Mouse (Mus musculus): ENCODE measurements around the gene 4930519P11Rik. TPM values are rescaled to one million over a fixed set of nuclear protein-coding genes. Genes with fewer than 3 reads are reported as not detected.

The 4930519P11Rik gene
- total and polyA plus RNA-seq, 3 experiments = 1.5 TPM; not detected in 2

DNA sequence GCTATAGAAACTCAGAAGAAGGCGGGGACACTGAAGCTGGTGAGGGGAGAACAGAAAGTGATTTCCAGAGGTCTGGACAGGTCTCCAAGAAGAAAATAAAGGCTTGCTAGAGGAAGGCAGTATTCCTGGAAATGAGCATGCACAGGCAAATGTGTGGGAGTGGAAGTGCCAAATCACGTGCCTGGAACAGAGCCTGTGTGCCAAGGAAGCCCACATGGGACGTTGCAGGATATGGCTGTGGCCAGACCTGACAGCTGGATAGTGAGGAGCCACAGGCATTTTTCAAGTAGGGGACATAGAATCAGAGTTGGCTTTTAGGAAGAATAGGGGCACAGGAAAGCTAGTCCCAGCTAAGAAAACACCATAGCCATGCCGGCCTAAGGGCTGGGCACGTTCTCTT, 17.5 kb downstream of the 4930519P11Rik start:
- Histone ChIP-seq H3K9me3 (replicated peaks) (no peaks in the 10 kb centered on the region), H3K27me3 (ENCODE audit: insufficient read depth, low read length) (no peaks in the 10 kb centered on the region), H3K4me1 (ENCODE audit: insufficient read depth, low read depth, low read length) (no peaks in the 10 kb centered on the region), H3K36me3 (replicated peaks) (peaks cover 73% of the 10 kb centered on the region), H3K4me3 (ENCODE audit: low read depth, low read length) (no peak overlapping the region)
- no peak for DNase-seq (ENCODE audit: low spot score)
- ATAC-seq (ENCODE audit: extremely low read depth, insufficient number of reproducible peaks, low FRiP score, poor library complexity, severe bottlenecking) = no peak
- TF ChIP-seq TAL1 (conservative IDR thresholded peaks at IDR 0.05; ENCODE audit: low read depth, low read length) (no peak), GATA1 (IDR thresholded peaks at IDR 0.05; ENCODE audit: borderline replicate concordance, low read length) (no peak), GATA2 (IDR thresholded peaks at IDR 0.05; ENCODE audit: borderline replicate concordance, low read depth, low read length) (no peak), POLR2AphosphoS5 (IDR thresholded peaks at IDR 0.05; ENCODE audit: insufficient replicate concordance, low read depth, low read length) (no peak), CTCF (IDR thresholded peaks at IDR 0.05; ENCODE audit: low read depth, low read length) (no peak)

DNA sequence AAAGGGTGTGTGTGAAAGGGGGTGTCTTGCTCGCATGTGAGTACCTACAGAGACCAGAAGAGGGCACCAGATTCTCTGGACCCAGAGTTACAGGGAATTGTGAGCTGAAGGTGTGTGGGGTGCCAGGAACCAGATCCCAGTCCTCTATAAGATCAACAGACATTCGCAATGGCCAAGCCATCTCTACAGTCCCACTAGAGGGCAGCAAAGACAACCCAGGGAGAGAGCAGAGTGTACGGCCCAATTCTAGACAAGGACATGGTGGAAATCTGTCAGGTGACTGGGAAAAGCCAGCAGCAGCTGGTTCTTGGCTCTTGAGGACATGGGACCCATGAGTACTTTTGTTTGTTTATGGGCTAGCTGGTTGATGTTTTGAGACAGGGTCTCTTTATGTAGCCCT, 20.2 kb downstream of the 4930519P11Rik start:
- ATAC-seq (ENCODE audit: extremely low read depth, insufficient number of reproducible peaks, low FRiP score, poor library complexity, severe bottlenecking) (no peak), DNase-seq (ENCODE audit: low spot score) (no peak)
- H3K36me3 ChIP-seq (replicated peaks) = peaks cover 69% of the 10 kb centered on the region
- H3K9me3 ChIP-seq (replicated peaks) = no peaks in the 10 kb centered on the region
- H3K27me3 ChIP-seq (ENCODE audit: insufficient read depth, low read length) = no peaks in the 10 kb centered on the region
- H3K4me1 ChIP-seq (ENCODE audit: insufficient read depth, low read depth, low read length) = no peaks in the 10 kb centered on the region
- no peak overlapping the region for H3K4me3 ChIP-seq (ENCODE audit: low read depth, low read length)
- TF ChIP-seq GATA1 (IDR thresholded peaks at IDR 0.05; ENCODE audit: borderline replicate concordance, low read length) (no peak), TAL1 (conservative IDR thresholded peaks at IDR 0.05; ENCODE audit: low read depth, low read length) (no peak), CTCF (IDR thresholded peaks at IDR 0.05; ENCODE audit: low read depth, low read length) (peak; percentile 58), GATA2 (IDR thresholded peaks at IDR 0.05; ENCODE audit: borderline replicate concordance, low read depth, low read length) (no peak)

DNA sequence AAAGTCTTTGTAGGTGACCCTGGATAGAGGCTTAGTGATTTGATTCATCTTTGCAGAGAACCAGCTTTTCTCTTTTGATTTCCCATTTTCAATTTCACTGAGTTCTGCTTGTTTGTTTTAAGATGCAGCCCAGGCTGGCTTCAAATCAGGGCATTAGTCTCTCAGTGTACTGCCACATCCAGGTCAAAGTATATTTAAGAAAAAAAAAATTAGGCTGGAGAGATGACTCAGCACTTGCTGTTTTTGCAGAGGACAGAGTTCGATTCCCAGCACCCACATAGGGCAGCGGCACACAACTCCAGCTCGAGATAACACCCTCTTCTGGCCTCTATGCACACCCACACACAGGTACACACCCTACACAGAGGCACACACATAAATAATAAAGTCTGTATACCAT, 22.0 kb downstream of the 4930519P11Rik start:
- no peaks in the 10 kb centered on the region for H3K27me3 ChIP-seq (ENCODE audit: insufficient read depth, low read length)
- no peaks in the 10 kb centered on the region for H3K9me3 ChIP-seq (replicated peaks)
- DNase-seq (ENCODE audit: low spot score) = no peak
- H3K4me1 ChIP-seq (ENCODE audit: insufficient read depth, low read depth, low read length) = 0 out of 2 replicates have a peak, but pooled peaks cover 4% of the 10 kb centered on the region
- no peak for ATAC-seq (ENCODE audit: extremely low read depth, insufficient number of reproducible peaks, low FRiP score, poor library complexity, severe bottlenecking)
- H3K4me3 ChIP-seq (ENCODE audit: low read depth, low read length) = no peak overlapping the region
- no peak for TF ChIP-seq POLR2AphosphoS5 (IDR thresholded peaks at IDR 0.05; ENCODE audit: insufficient replicate concordance, low read depth, low read length)
- TF ChIP-seq TAL1 (conservative IDR thresholded peaks at IDR 0.05; ENCODE audit: low read depth, low read length) = no peak
- no peak for TF ChIP-seq GATA1 (IDR thresholded peaks at IDR 0.05; ENCODE audit: borderline replicate concordance, low read length)
- TF ChIP-seq CTCF (IDR thresholded peaks at IDR 0.05; ENCODE audit: low read depth, low read length) = no peak
- peaks cover 73% of the 10 kb centered on the region for H3K36me3 ChIP-seq (replicated peaks)

DNA sequence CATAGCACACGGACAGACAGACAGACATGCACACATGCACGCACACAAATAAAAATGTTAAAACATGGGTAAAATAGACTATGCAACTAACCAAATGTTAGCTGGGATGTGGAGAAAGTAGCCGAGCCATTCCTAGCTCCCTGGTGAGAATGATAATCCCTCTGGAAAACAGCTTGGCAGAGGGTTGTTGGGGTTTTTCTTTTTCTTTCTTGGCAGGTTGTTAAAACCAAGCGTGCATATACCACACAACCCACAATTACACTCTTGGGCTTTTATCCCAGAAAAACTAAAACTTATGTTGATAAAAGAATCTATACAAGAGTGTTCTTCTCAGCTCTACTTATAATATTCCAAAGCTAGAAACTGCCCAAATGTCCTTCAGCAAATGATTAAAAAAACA, 24.2 kb downstream of the 4930519P11Rik start:
- Histone ChIP-seq H3K27me3 (ENCODE audit: insufficient read depth, low read length) (no peaks in the 10 kb centered on the region), H3K36me3 (replicated peaks) (peaks cover 56% of the 10 kb centered on the region), H3K4me3 (ENCODE audit: low read depth, low read length) (no peak overlapping the region), H3K9me3 (replicated peaks) (no peaks in the 10 kb centered on the region), H3K4me1 (ENCODE audit: insufficient read depth, low read depth, low read length) (peaks cover 15% of the 10 kb centered on the region)
- no peak for ATAC-seq (ENCODE audit: extremely low read depth, insufficient number of reproducible peaks, low FRiP score, poor library complexity, severe bottlenecking)
- no peak for DNase-seq (ENCODE audit: low spot score)
- TF ChIP-seq TAL1 (conservative IDR thresholded peaks at IDR 0.05; ENCODE audit: low read depth, low read length) = no peak
- no peak for TF ChIP-seq CTCF (IDR thresholded peaks at IDR 0.05; ENCODE audit: low read depth, low read length)
- no peak for TF ChIP-seq GATA2 (IDR thresholded peaks at IDR 0.05; ENCODE audit: borderline replicate concordance, low read depth, low read length)
- TF ChIP-seq GATA1 (IDR thresholded peaks at IDR 0.05; ENCODE audit: borderline replicate concordance, low read length) = no peak
- TF ChIP-seq POLR2AphosphoS5 (IDR thresholded peaks at IDR 0.05; ENCODE audit: insufficient replicate concordance, low read depth, low read length) = no peak

DNA sequence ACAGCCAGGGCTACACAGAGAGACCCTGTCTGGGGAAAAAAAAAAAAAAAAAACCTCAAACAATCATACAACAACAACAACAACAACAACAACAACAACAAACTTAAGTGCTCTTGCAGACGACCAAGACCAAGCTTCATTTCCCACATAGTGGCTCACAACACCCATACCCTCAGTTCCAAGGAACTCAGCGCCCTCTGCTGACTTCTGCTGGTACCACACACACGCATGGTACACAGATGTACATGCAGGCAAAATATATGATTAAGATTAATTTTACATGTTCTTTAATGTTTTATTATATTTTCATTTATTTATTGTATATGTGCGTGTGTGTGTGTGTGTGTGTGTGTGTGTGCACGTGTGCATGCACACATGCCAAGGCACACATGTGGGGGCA, 26.8 kb downstream of the 4930519P11Rik start:
- no peak overlapping the region for H3K4me3 ChIP-seq (ENCODE audit: low read depth, low read length)
- peaks cover 32% of the 10 kb centered on the region for H3K36me3 ChIP-seq (replicated peaks)
- no peak for ATAC-seq (ENCODE audit: extremely low read depth, insufficient number of reproducible peaks, low FRiP score, poor library complexity, severe bottlenecking)
- peaks cover 36% of the 10 kb centered on the region for H3K4me1 ChIP-seq (ENCODE audit: insufficient read depth, low read depth, low read length)
- DNase-seq (ENCODE audit: low spot score) = no peak
- no peaks in the 10 kb centered on the region for H3K9me3 ChIP-seq (replicated peaks)
- no peaks in the 10 kb centered on the region for H3K27me3 ChIP-seq (ENCODE audit: insufficient read depth, low read length)
- no peak for TF ChIP-seq TAL1 (conservative IDR thresholded peaks at IDR 0.05; ENCODE audit: low read depth, low read length)
- no peak for TF ChIP-seq GATA2 (IDR thresholded peaks at IDR 0.05; ENCODE audit: borderline replicate concordance, low read depth, low read length)
- TF ChIP-seq CTCF (IDR thresholded peaks at IDR 0.05; ENCODE audit: low read depth, low read length) = peak; percentile 54

DNA sequence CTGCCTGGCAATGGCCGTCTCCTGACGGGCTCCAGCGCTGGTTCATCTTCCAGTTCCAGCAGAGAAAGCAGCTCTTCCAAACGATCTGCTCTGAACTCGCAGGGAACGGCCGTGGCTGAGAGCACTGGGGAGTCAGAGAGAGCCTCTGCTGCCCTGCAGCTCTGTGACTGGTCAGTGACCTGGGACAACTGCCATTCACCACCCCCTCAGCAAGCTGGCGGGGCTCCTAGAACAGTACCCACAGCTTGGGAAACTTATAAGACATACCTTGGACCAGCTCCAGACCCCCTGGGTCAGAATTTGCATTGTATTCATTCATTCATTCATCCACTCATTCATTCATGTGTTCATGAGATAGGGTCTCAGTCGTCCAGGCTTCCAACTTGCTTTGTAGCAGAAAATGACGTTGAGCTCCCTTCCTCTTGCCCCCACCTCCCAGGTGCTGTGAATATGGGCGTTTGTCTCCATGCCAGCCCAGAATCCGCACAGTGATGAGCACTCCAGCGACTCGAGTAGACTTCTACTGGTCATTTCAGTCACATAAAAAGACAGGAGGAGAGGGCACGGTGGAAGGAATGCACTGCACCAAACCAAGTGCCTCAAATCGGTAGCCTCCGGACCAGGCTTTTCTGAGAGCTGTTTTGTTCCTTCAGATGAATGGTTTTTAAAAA, 28.2 kb downstream of the 4930519P11Rik start:
- Histone ChIP-seq H3K27me3 (ENCODE audit: insufficient read depth, low read length) (no peaks in the 10 kb centered on the region; the same call in 1 of the 2 replicates), H3K4me3 (ENCODE audit: low read depth, low read length) (no peak overlapping the region)
- no peak for ATAC-seq (ENCODE audit: extremely low read depth, insufficient number of reproducible peaks, low FRiP score, poor library complexity, severe bottlenecking)

More for the DNA sequence above, 28.2 kb downstream of the 4930519P11Rik start:
- Histone ChIP-seq H3K36me3 (replicated peaks) (peaks cover 28% of the 10 kb centered on the region), H3K9me3 (replicated peaks) (no peaks in the 10 kb centered on the region), H3K4me1 (ENCODE audit: insufficient read depth, low read depth, low read length) (peaks cover 38% of the 10 kb centered on the region)
- TF ChIP-seq GATA1 (IDR thresholded peaks at IDR 0.05; ENCODE audit: borderline replicate concordance, low read length) = no peak
- TF ChIP-seq POLR2AphosphoS5 (IDR thresholded peaks at IDR 0.05; ENCODE audit: insufficient replicate concordance, low read depth, low read length) = no peak
- no peak for TF ChIP-seq TAL1 (conservative IDR thresholded peaks at IDR 0.05; ENCODE audit: low read depth, low read length)
- no peak for TF ChIP-seq GATA2 (IDR thresholded peaks at IDR 0.05; ENCODE audit: borderline replicate concordance, low read depth, low read length)
- TF ChIP-seq CTCF (IDR thresholded peaks at IDR 0.05; ENCODE audit: low read depth, low read length) = no peak
- no peak for DNase-seq (ENCODE audit: low spot score)
